8 mouse cellular contexts compared by ENCODE assay signal in genomic region chr13:60602416-60603251, GRCm38 (mm10). TPM values are rescaled to one million over a fixed set of nuclear protein-coding genes. Genes with fewer than 3 reads are reported as not detected.
DNase-seq lines count a peak whose midpoint lies in the region; ATAC-seq and TF ChIP-seq lines count a peak whose summit lies in the region.

No protein-coding gene starts in this region.

- peak overlapping the region; percentile 98 for H3K4me3 ChIP-seq in heart, embryonic 12.5 days
- peak overlapping the region; percentile 84 for H3K4me3 ChIP-seq in kidney, embryonic 15.5 days (replicated peaks)
- peak overlapping the region; percentile 70 for H3K4me3 ChIP-seq in lung, embryonic 14.5 days (ENCODE audit: low read depth, low read length)
- H3K4me3 ChIP-seq in neural tube, embryonic 15.5 days (replicated peaks) = peak overlapping the region; percentile 87

- no peaks in the 10 kb centered on the region; the same call in 1 of the 2 replicates for H3K36me3 ChIP-seq in heart, embryonic 12.5 days
- H3K36me3 ChIP-seq in kidney, embryonic 15.5 days = peaks cover 7% of the 10 kb centered on the region; the same call in 1 of the 2 replicates
- no peaks in the 10 kb centered on the region; the same call in 1 of the 2 replicates for H3K36me3 ChIP-seq in lung, embryonic 14.5 days (ENCODE audit: insufficient read depth)
- H3K36me3 ChIP-seq in neural tube, embryonic 15.5 days = no peaks in the 10 kb centered on the region

- no peak; the same call in 1 of the 2 replicates for TF ChIP-seq CTCF in lung, embryonic 14.5 days (IDR thresholded peaks at IDR 0.05; ENCODE audit: low read depth)

- 17% methylated on average over 34 of the region's 34 CpGs for WGBS in heart, embryonic 12.5 days
- 5% methylated on average over 34 of the region's 34 CpGs for WGBS in kidney, embryonic 15.5 days
- 10% methylated on average over 34 of the region's 34 CpGs for WGBS in lung, embryonic 14.5 days
- WGBS in neural tube, embryonic 15.5 days = 2% methylated on average over 34 of the region's 34 CpGs

- DNase-seq in urinary bladder, adult 2 months (ENCODE audit: low spot score) = peak; percentile 53
- no peak for DNase-seq in urinary bladder, postnatal 10 days (ENCODE audit: low spot score)
- DNase-seq in embryo, embryonic 10.5 days (ENCODE audit: low spot score) = peak; percentile 60
- DNase-seq in lung, embryonic 14.5 days = peak; percentile 45
- DNase-seq in c-Kit-positive CD71-positive TER-119-positive erythroid progenitor cells, embryonic 14.5 days (ENCODE audit: low spot score) = no peak

- H3K27me3 ChIP-seq in heart, embryonic 12.5 days (replicated peaks) = no peaks in the 10 kb centered on the region
- no peaks in the 10 kb centered on the region for H3K27me3 ChIP-seq in kidney, embryonic 15.5 days
- no peaks in the 10 kb centered on the region for H3K27me3 ChIP-seq in lung, embryonic 14.5 days (ENCODE audit: insufficient read depth, low read length)
- no peaks in the 10 kb centered on the region for H3K27me3 ChIP-seq in neural tube, embryonic 15.5 days (replicated peaks)

- no peaks in the 10 kb centered on the region for H3K9me3 ChIP-seq in heart, embryonic 12.5 days (replicated peaks)
- H3K9me3 ChIP-seq in kidney, embryonic 15.5 days (replicated peaks) = no peaks in the 10 kb centered on the region
- H3K9me3 ChIP-seq in lung, embryonic 14.5 days (ENCODE audit: low read depth, low read length) = no peaks in the 10 kb centered on the region
- H3K9me3 ChIP-seq in neural tube, embryonic 15.5 days (replicated peaks) = no peaks in the 10 kb centered on the region

- peak overlapping the region; percentile 91 for H3K9ac ChIP-seq in heart, embryonic 12.5 days
- H3K9ac ChIP-seq in kidney, embryonic 15.5 days = peak overlapping the region; percentile 90
- H3K9ac ChIP-seq in lung, embryonic 14.5 days = peak overlapping the region; percentile 77
- H3K9ac ChIP-seq in neural tube, embryonic 15.5 days (replicated peaks) = peak overlapping the region; percentile 91

- peak; percentile 54 for ATAC-seq in heart, embryonic 12.5 days (ENCODE audit: insufficient number of reproducible peaks, low FRiP score)
- peak; percentile 70 for ATAC-seq in kidney, embryonic 15.5 days (replicated peaks; ENCODE audit: low FRiP score)
- ATAC-seq in lung, embryonic 14.5 days (ENCODE audit: insufficient read depth) = peak; percentile 57
- peak; percentile 83 for ATAC-seq in neural tube, embryonic 15.5 days (ENCODE audit: low FRiP score)

- H3K27ac ChIP-seq in heart, embryonic 12.5 days (ENCODE audit: poor library complexity, severe bottlenecking) = peak overlapping the region; percentile 48; the same call in 1 of the 2 replicates
- peak overlapping the region; percentile 91 for H3K27ac ChIP-seq in kidney, embryonic 15.5 days
- peak overlapping the region; percentile 67; the same call in 1 of the 2 replicates for H3K27ac ChIP-seq in lung, embryonic 14.5 days (ENCODE audit: low read depth)
- H3K27ac ChIP-seq in neural tube, embryonic 15.5 days (replicated peaks) = peak overlapping the region; percentile 97

- H3K4me1 ChIP-seq in heart, embryonic 12.5 days (replicated peaks) = no peaks in the 10 kb centered on the region
- H3K4me1 ChIP-seq in kidney, embryonic 15.5 days = peaks cover 31% of the 10 kb centered on the region
- H3K4me1 ChIP-seq in lung, embryonic 14.5 days (ENCODE audit: insufficient read depth) = no peaks in the 10 kb centered on the region; the same call in 1 of the 2 replicates
- peaks cover 31% of the 10 kb centered on the region for H3K4me1 ChIP-seq in neural tube, embryonic 15.5 days

- H3K4me2 ChIP-seq in heart, embryonic 12.5 days = peak overlapping the region; percentile 90
- peak overlapping the region; percentile 84 for H3K4me2 ChIP-seq in kidney, embryonic 15.5 days
- peak overlapping the region; percentile 95 for H3K4me2 ChIP-seq in lung, embryonic 14.5 days
- H3K4me2 ChIP-seq in neural tube, embryonic 15.5 days = peak overlapping the region; percentile 68

RNA-seq across cellular contexts. Expression of gene Dapk1, which starts 0.9 kb away (rescaled TPM):
- 34.8 and 37.7 TPM in 2 replicates for polyA plus RNA-seq in urinary bladder, adult 2 months (2012; rRNA removed)
- polyA plus RNA-seq in heart, embryonic 12.5 days (2016; fragmentation: Nextera tagmentation; extraction: Ambion mirVana) = 12.5 and 15.8 TPM in 2 replicates
- polyA plus RNA-seq in kidney, embryonic 15.5 days (2015; fragmentation: Nextera tagmentation; extraction: Ambion mirVana) = 21.9 and 26.0 TPM in 2 replicates
- 14.1 and 15.5 TPM in 2 replicates for polyA plus RNA-seq in lung, embryonic 14.5 days (2014; fragmentation: Nextera tagmentation; extraction: Ambion mirVana)
- polyA plus RNA-seq in neural tube, embryonic 15.5 days (2015; fragmentation: Nextera tagmentation; extraction: Ambion mirVana) = 30.6 and 34.9 TPM in 2 replicates

Comparison
In these comparisons a context has a peak if more than half of its experiments do, and no peak if none do; other contexts are left out.
1. DNase-seq: peak in urinary bladder, adult 2 months (single experiment), embryo, embryonic 10.5 days (single experiment) and lung, embryonic 14.5 days (single experiment); none in urinary bladder, postnatal 10 days (single experiment) and c-Kit-positive CD71-positive TER-119-positive erythroid progenitor cells, embryonic 14.5 days (single experiment).
2. Peak in every context shown above with its lines, with median percentiles within 50 percentile points of each other: ATAC-seq, H3K27ac ChIP-seq, H3K4me2 ChIP-seq, H3K4me3 ChIP-seq and H3K9ac ChIP-seq.